Mouse (Mus musculus) adipose tissue, adult 10 weeks (tissue): ENCODE data around the gene Ccng2. TPM values are rescaled to one million over a fixed set of nuclear protein-coding genes. Genes with fewer than 3 reads are reported as not detected.

ENCODE experiments used
- polyA plus RNA-seq: library from polyadenylated mRNA; stranded (reverse); fragments of 350-450 nt; fragmentation: Illumina TruSeq; extraction: RNeasy Lipid Tissue Mini Kit (QIAGEN cat#74804); gene quantifications from one replicate; pipeline ENCODE4 v1.2.3, GENCODE M21; 2014; ENCODE audit warnings: low read depth, low replicate concordance

Ccng2 gene
- 34.7 TPM for polyA plus RNA-seq

GRCm38 (mm10) chr5:93266883-93267704, at the start of gene Ccng2:
Gene Ccng2, plus strand, starts transcription at chr5:93267257.

Other genes with a start within 250 kb of the Ccng2 start
- 1.1 TPM for gene Sowahb, start 222.2 kb upstream of the Ccng2 start, polyA plus RNA-seq
- 17.9 TPM for gene Sept11, start 173.8 kb upstream of the Ccng2 start, polyA plus RNA-seq
- gene Ccni, start 60.8 kb upstream of the Ccng2 start, polyA plus RNA-seq, result 218 TPM
- gene 2010109A12Rik, start 60.7 kb upstream of the Ccng2 start, polyA plus RNA-seq, result 3.5 TPM